Mouse (Mus musculus): ENCODE results near the gene Sema5a.

The Sema5a gene

DNA sequence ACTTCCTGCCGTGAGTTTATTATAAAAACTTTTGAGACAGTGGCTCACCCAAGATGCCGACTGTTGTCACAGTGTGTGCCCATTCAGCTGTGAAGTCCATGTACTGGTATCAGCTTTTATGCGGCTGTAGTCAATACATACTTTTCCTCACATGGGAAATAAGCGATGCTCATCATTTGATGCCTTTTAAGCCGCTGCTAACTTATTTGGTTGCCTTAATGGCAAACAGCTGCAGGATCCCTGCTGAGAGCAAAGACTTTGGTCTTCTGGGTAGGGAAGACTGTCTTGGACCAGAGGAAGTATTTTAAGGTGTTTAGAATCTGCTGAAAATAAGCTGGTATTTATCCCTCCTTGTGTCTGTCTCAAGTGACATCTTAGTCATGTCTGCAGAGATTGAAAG is 2.7 kb downstream of the Sema5a start:
- in situ Hi-C loops (cut with MboI; ENCODE audit: low sequenced_read_pairs) = no loop called here

DNA sequence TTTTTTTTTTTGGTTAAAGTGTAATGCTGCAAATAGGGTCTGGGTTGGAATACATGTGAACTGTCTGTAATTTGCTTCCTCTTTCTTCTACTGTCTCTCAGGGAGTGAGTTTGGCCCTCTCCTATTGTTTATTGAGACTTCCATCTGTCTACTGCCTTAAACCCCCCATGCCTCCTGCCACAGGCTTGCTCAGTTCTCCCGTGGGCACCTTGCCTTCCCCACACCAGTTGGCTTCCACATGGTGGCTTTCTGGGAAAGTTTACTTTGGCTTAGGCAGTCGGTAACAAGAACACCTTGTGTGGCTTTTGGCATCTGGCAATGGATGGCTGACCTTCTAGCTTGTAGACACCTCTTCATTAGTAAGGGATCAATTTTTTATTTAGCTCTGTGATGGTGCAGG is 10.2 kb downstream of the Sema5a start:
- in situ Hi-C loops (cut with MboI; ENCODE audit: low sequenced_read_pairs) = no loop called here

DNA sequence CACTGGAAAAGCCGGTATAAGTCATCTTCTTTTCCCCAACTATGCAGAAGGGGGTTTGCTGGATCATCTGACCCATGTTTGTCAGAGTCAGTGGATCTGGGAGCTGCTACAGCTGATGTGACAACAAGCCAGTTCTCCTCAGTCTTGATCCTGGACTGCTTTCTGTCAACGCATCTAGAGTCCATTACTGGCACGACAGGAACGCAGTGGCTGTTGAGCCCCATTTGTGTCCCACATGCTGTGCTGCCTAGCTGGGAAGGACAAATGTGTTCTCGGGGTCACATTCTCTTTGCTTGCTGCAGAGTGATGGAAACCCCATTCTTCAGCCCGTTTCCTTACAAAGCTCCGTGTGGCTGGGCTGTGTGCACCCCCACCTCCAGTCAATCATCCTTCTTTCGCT is 12.7 kb downstream of the Sema5a start:
- in situ Hi-C loops (cut with MboI; ENCODE audit: low sequenced_read_pairs) = no loop called here

DNA sequence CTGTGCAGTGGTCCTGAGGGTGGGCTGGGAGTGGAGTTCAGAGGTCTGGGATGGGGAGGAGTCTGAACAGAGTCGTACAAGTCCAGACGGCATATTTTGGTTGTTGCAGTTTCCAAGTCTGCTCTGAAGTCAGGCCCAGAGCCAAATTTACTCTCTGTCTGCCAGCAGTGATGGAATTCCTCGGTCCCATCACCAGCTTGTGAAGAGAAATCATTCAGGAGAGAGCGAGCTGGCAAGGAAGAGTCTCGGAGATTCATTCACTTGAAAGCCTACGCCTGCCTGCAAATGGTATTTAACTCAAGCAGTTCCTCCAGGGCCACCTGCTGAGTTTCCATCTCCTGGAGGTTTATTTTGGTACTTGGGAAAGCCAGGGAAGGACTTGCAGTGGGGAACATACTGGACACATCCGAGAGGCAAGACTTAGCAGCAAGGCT is 13.3 kb downstream of the Sema5a start:
- in situ Hi-C loops (cut with MboI; ENCODE audit: low sequenced_read_pairs) = no loop called here

DNA sequence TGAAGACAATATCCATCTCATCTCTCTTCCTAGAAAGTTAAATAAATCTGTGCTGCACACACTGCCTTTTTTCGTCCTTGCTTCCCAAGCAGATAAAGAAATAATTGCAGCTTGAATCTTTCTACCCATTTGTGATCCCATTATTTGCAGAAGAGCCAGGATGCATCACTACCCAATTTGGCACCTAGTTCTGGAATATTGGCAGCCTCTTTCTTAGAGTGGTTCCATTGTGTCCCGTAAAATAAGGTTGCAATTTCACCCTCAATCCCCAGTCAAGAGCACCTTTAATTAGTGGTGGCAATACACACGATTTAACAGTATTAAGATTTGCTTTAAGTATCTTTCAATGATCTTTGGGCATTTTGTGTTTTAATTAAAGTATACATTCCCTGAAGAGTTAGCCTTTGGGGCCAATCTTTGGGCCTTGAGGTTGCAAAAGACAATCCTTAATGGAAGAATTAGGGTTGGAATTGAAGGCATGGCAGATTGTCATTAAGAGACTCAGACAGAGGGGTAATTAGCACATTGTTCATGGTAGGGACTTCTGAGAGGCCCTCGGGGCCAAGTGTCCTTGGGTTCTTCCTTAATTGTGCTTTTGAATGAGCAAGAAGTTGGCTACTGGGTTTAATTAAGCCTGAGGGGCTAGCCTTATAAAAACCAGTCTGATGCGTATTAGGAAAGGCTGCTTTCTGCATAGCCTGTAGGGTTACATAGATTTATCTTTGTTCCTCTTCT is 14.9 kb downstream of the Sema5a start:
- in situ Hi-C loops (cut with MboI; ENCODE audit: low sequenced_read_pairs) = no loop called here

DNA sequence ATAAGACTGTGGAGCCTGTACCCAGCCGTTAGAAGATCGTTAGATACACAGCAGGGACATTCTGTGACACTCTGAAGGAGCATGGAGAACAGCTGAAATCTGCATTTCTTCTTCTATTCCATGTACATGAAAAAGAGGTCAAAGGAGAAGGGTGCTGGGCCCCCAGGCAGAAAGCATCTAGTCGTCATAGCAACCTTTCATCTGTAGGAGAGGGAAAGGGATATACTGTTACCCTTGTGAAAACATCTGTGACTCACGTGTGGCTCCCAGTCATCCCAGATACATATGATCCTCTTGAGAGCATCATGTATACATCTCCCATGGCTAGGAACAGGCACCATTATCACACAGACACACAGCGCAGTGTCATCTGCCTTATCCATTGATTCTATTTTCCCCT is 16.3 kb downstream of the Sema5a start:
- in situ Hi-C loops (cut with MboI; ENCODE audit: low sequenced_read_pairs) = no loop called here

DNA sequence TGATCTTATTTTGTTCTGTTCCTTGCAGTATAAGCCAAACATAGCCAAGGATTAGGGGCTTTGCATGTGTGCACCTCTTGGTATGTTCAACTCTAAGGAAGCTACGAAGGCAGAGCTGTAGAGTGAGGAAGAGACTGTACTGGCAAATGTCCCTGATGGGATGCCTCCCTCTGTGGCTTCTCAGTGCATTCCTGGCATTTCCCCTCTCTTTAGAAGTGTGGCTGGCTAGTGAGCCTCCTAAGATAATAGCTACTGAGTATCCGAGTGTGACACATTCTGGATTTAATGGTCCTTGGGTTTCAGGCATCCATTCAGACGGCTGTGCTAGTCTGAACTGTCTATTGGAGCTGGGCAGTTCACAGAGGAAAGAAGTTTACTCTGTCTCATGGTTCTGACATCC is 19.0 kb downstream of the Sema5a start:
- in situ Hi-C loops (cut with MboI; ENCODE audit: low sequenced_read_pairs) = no loop called here

DNA sequence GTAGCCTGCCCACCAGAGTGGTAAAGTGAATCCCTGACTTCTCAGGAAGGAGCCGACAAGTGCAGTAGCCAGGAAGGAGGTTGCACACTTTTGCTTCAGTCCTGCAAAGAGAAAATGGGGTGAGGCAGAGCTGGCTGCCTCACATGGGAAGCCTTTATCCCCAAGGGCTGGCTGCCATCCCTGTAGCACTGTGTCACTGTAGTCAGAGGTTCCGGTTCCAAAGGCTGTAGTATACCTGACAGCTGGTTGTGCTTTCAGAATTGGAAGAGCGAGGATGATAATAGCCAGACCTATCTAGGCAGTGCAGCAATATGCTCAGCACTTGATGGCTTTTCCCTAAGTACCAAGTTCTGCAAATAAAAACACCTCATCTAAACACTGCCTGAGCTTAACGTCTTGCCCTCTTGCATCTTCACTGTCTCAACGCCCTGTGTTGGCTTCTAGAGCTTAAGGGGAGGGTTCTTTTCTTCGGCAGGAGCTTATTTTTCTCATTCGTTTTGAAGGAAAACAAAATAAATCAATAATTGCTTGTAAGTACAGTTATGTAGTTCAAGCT is 20.3 kb downstream of the Sema5a start:
- in situ Hi-C loops (cut with MboI; ENCODE audit: low sequenced_read_pairs) = no loop called here

DNA sequence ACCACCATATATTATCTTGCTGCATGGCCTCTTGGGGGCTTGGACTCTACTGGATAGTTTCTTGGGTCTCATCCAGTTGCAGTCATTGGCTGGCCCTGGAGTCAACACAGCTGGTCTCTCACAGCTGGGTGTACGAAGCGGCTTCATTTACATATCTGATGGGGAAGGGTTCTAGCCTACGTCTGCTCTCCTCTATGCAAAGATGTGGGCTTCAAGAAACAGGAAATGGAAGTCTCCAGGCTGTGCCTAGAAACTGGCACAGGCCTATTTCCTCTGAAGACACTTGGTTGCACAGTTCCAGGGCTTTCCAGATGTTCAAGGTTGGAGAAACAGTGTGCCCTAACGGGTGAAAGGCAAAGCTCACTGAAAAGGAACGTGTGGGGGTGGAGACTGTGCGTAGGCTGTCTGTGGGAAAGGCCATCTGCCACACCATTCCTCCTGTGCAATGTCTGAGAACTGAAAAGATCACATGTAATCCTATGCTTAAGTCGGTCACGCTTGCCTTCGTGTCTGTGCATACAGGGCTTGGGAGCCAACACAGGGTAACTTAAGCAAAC is 20.8 kb downstream of the Sema5a start:
- in situ Hi-C loops (cut with MboI; ENCODE audit: low sequenced_read_pairs) = no loop called here

DNA sequence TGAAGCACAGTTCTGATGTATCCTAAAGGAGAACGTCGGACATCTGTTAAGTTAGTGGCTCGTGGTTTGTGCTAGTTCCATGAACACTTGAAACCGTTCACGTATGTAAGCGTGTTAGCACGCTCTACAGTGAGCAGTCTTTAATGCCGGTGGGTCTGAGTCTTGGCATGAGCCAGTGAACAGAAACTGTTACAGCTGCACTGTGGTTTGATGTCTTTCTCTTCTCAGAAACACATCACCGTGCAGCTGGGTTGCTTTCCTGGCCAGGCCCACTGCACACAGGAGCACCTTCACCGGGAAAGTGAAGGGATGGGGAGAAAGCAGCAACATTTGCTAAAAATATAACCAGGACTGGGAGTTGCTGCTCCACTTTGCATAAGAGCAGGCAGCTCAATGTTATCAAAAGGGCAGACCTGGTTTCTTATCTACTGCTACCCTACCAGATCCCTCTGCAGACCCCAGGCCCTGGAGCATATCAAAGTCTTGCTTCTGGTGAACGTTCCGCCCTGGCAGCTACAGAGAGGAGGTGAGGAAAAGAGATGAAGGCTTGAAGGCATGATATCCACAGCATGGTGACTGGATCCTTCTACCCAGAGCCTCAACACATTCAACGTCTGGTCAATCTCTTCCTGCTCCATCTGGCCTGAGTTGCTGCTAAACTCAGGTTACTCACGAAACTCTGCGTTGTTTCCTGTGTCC is 21.7 kb downstream of the Sema5a start:
- in situ Hi-C loops (cut with MboI; ENCODE audit: low sequenced_read_pairs) = no loop called here

DNA sequence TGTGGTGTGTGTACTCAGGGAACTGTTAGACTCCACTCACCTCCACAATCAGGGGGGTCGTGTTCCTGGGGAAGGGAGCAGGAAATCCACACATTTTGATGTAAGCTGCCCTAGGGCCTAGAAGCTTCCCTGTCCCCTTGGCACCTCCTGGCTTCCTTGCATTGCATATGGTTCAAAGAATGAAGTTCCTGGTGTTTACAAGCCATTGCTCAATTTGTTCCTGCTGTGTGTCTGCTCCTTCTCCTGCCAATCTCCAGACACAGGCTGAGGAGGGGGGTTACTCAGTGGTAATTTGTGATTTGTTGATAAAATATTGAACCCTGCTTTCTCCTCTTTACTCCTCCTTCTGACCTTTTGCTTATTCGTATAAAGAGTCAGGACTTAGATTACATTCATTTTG is 25.5 kb downstream of the Sema5a start:
- in situ Hi-C loops (cut with MboI; ENCODE audit: low sequenced_read_pairs) = no loop called here

DNA sequence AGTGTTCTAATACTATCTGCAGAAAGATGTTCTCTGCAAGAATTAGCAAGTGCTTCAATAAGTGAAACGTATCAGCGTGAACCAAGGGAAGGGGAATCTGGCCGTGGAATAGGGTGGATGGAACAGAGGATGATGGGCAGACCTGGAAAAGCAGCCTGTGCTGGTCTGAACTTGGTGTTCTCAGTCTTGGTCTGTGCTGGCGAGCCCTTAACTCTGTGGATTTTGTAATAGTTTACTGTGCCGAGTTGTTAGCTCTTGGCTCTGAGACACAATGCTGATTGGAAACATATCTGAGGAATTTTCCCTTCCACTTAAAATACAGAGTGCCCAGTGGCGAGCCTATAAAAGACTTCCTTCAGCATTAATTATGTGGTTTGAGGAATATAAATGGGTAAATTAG is 29.3 kb downstream of the Sema5a start:
- in situ Hi-C loops (cut with MboI; ENCODE audit: low sequenced_read_pairs) = no loop called here

DNA sequence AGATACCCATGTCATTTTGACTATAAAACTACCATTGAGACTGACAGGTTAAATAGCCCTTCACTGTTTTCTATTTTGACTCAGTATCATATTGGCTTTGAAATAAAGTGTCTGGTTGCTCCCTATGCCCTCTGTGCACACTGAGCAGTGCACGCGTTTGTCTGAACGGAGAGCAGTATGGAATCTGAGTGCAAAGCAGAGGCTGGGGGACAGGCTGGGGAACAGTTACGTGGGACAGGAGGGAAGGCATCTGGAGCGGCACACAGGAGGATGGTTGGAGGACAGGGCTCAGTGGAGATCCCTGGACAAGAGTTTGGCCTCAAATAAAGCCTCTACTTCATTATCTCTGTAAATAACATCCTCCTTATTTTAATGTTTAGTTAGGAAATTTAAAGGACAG is 30.4 kb downstream of the Sema5a start:
- in situ Hi-C loops (cut with MboI; ENCODE audit: low sequenced_read_pairs) = no loop called here

DNA sequence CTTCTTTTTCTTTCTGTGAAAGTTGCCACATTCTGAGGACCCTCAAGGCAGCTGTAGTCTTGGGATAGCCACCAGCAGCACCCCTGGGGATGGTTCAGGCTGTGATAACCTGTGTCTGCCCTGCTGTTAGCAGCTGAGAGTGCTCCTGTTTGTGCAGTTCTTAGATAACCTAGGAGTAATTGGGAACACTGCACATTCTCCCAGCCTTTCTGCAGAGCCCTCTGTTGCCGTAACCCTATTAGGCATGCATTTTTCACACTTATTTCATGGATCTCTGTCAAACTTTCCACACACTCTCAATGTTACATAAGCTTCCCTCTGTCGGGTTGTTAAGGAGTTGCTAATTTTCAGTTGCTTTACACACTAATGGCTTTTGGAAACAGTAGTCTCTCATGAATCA is 34.0 kb downstream of the Sema5a start:
- in situ Hi-C loops (cut with MboI; ENCODE audit: low sequenced_read_pairs) = no loop called here

DNA sequence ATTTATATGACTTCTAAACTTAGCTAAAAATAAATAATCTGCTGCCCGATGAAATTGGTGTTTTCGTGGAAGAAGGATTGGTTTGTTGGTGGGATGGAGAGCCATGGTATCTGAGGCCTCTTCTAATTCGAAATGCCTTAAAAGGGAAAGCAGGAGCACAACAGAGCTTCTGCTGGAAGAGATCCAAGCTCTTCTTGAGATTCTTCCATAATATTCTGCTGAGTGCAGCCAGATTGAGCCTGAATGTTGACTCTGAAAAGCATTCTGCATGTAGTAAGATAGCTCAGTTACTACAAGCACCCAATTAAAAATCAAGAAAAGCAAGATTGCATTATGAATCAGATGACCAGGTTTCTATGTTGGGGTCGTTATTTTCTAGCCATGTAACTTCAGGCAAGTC is 36.8 kb downstream of the Sema5a start:
- in situ Hi-C loops (cut with MboI; ENCODE audit: low sequenced_read_pairs) = no loop called here

DNA sequence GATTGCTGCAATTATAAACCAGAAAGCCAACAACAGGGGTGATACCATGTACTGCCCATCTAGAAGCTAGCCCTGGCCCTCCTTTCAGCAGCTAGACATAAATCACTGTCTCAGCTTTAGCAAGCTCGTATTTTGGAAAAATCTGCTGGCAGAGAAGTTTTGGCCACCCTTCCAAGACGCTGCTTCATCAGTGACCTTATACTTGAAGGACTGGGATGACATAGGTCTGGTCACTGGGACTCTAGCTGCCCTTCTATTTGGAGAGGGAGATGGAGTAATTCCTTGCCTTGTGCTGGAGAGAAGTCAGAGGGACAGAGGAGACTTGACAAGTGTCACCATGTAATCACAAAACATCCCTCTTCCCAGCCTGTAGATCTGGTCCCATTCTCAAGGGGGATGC is 40.1 kb downstream of the Sema5a start:
- in situ Hi-C loops (cut with MboI; ENCODE audit: low sequenced_read_pairs) = no loop called here

DNA sequence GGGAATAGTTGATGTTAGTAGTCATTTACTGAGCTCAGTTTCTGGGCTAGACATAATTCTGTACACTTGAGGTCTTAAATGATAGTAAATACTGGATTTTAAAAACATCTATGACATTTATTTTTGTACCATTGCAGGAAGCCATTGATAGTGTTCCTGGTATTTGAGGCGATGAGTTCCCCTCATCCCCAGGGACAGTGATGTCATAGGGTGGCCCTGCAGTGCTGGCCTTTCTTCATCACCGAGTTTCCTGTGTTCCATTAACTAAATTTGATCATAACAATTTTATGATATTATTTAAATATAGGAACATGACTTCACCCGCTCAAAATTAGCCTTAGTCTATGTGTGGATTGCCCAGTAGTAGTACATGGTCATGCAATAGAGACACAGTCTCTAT is 41.7 kb downstream of the Sema5a start:
- in situ Hi-C loops (cut with MboI; ENCODE audit: low sequenced_read_pairs) = no loop called here

DNA sequence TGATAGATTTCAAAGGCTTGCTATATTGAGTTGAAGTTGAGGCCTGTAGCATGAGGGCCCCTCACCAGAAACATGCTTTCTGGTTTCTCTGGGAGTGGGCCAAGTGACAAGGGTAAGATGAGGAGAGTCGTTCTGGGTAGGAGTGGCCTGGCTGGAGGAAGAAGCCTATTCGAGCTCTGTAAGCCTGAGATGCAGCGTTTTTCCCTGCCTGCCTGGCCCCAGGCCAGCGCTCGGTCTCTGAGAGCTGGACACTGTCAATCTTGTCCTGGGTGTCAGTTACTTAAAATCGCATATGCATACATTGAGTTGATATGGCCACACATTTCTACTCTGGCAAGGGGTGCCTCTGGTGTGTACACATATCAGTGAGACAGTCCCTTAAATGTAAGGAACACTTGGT is 43.9 kb downstream of the Sema5a start:
- in situ Hi-C loops (cut with MboI; ENCODE audit: low sequenced_read_pairs) = no loop called here

DNA sequence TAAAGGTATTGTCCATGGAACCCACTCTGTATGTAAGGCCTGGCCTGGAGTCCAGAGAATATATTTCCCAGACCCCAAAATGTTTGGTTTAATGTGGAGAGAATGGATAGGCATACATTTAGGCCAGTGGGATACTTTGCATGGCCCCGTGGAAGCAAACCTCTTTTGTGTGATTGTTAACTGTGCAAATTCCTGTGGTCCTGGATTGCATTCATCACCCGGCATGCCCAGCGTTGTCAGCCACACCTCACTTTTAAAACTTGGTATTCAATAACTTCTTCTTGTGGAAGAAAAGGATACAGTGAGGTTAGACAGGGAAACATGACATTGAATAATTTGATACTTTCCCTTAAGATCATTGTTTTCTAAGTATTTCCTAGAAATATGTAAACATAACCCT is 46.4 kb downstream of the Sema5a start:
- in situ Hi-C loops (cut with MboI; ENCODE audit: low sequenced_read_pairs) = no loop called here

DNA sequence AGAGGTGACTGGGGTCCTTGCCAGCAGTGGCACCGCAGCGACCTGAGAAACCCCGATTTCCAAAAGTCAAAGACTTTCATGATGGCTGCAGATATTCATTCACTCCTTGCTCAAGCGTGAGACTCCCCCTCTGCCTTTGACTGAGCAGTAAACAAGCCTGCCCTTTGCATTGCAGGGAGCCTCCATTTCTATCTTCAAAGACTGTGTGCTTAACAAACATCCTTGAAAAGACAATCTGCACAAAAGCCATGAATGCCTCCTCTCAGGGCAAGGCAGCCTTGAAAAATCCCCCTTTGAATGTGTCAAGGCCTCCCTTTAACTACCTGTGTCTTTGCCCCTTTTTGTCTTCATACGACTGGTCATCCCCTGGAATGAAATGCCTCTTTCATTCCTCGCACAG is 51.9 kb downstream of the Sema5a start:
- in situ Hi-C loops (cut with MboI; ENCODE audit: low sequenced_read_pairs) = no loop called here

DNA sequence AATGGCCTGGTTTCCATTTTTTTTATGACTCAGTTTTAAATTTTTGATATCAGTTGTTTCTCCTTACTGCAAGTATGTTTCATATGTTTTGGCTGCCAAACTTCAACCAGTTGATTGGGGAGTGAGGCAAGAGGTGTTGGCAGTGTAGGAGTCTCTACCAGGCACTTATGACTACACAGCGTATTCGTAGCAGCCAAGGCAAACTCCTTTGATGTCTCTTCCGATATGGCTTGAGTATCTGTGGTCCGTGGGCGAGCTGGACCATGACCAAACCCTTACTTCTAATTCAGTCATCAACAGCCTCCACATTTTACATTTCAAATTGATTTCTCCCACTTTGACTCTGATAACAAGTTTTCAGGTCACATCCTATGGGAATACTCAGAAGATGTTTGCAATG is 52.7 kb downstream of the Sema5a start:
- in situ Hi-C loops (cut with MboI; ENCODE audit: low sequenced_read_pairs) = no loop called here

DNA sequence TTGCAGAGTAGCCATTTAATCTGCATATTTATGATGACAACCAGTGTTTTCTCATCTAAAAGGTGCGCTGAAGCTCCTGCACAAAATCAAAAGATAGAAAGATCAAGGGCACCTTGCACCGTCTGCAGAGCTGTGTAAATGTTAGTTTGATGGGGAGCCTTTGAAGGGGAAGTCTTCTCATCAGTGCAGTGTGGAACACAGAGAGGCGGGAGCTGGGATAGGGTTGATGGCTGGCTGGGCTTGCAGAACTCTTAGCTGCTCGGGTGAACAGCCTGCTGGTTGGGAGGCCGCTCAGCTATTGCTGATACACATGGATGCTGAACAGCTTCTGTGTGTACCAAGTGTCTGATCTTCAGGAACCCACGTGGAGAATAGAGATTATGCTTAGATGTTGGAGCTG is 53.9 kb downstream of the Sema5a start:
- in situ Hi-C loops (cut with MboI; ENCODE audit: low sequenced_read_pairs) = no loop called here
